Mouse (Mus musculus) thymus, adult 2 months (tissue): ENCODE measurements around the gene Ccdc42.
A peak's percentile ranks its signal among the peaks of the same experiment; 100 is the strongest.

Source experiments
- CTCF ChIP-seq: fragments of 200-500 bp; IDR thresholded peaks from 2 replicates; pipeline ENCODE4 v1.5.1; 2012; ENCODE audit warnings: mild to moderate bottlenecking, control low read depth, low read length, moderate library complexity, borderline replicate concordance; ENCODE audit not compliant: control insufficient read depth, poor library complexity, insufficient read depth; ENCODE audit errors: extremely low read depth
- POLR2A ChIP-seq: fragments of 200-500 bp; IDR thresholded peaks from 2 replicates; pipeline ENCODE4 v1.6.1; 2012; ENCODE audit warnings: mild to moderate bottlenecking, low read length, control low read depth, moderate library complexity; ENCODE audit not compliant: control insufficient read depth, poor library complexity, insufficient read depth; ENCODE audit errors: extremely low read depth

GRCm38 (mm10) chr11:68589055-68589809 is 2.4 kb downstream of the Ccdc42 start:
- TF ChIP-seq CTCF = peak; percentile 61; the same call in 1 of the 2 replicates
- no peak for TF ChIP-seq POLR2A
